Mouse (Mus musculus) stomach, postnatal 0 days (tissue): ENCODE data around the gene Tbl3.

ENCODE experiments used
- CTCF ChIP-seq: IDR thresholded peaks from 2 replicates; pipeline ENCODE4 v1.5.1; 2016; ENCODE audit warnings: antibody characterized with exemption, low read depth, mild to moderate bottlenecking, moderate library complexity
- EP300 ChIP-seq: optimal IDR thresholded peaks from 2 replicates; pipeline ENCODE3; 2016; ENCODE audit warnings: antibody characterized with exemption

DNA sequence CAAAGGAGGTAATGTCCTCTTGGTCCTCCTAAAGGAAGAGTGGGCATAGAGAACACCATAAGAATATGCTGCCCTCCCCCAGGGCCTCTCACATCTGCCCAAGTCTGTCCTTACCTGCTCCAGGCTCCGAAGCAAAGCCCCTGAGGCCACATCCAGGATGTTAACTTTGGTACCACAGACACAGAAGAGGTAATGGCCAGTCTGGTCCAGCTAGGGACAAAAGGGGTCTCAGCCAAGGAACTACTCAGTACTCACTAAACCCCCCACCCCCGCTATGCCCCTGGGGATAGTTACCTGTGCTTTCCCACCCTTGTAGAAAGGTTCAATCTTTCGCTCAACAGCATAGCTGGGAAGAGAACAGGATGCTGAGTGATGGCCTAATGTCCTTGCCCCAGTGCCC, 1.6 kb downstream of the Tbl3 start:
- TF ChIP-seq CTCF = no peak
- no peak for TF ChIP-seq EP300
